8 mouse cellular contexts compared by ENCODE assay signal in the genomic region with DNA sequence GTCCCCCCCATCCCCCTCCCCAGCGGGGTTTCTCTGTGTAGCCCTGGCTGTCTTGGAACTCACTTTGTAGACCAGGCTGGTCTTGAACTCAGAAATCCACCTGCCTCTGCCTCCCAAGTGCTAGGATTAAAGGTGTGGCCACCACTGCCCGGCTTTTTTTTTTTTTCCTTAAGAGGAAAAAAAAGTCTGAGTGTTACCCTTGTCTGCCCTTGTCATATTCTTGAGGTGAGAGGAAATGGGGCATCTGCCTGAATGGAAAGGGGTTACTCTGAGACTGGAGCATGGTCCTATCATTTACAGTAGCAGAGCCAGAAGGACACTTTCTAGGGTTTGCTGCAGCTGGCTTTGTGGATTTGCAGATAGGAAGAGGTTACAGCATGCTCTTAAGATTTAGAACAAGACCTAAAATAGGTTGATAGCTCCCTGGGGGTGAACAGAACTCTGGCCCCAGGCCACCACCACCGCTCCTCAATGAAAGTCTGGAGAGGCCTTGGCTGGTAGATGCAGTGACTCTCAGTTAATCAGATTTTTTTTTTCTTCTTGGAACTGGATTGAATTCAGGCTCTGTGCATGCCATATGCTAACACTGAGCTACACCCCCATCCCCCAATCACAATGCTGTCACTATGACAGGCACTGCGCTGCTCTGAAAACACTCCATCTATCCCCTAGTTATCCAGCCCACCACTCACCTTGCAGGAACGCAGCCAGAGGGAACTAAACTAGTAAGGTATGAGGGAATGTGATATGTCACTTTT. TPM values are rescaled to one million over a fixed set of nuclear protein-coding genes. Genes with fewer than 3 reads are reported as not detected.
DNase-seq lines count a peak whose midpoint lies in the region; ATAC-seq lines count a peak whose summit lies in the region.

No protein-coding gene starts in this region.

- H3K36me3 ChIP-seq in forebrain, embryonic 15.5 days, result no peaks in the 10 kb centered on the region

- peak; percentile 58 for ATAC-seq in forebrain, embryonic 15.5 days (replicated peaks)

- no peaks in the 10 kb centered on the region for H3K9me3 ChIP-seq in forebrain, embryonic 15.5 days

- peak; percentile 95 for DNase-seq in heart, adult 11 months
- no peak for DNase-seq in heart, postnatal 4 days
- peak; percentile 68 for DNase-seq in R1 (ENCODE audit: low read depth, low spot score)
- DNase-seq in layer of hippocampus, postnatal 14 days (ENCODE audit: low spot score in 2 of 2), result peak; percentile 41 to 75
- no peak for DNase-seq in thymus, postnatal 4 days
- DNase-seq in urinary bladder, postnatal 25 days (ENCODE audit: low spot score), result no peak
- DNase-seq in thymus, postnatal 25 days, result no peak

- no peak overlapping the region for H3K9ac ChIP-seq in forebrain, embryonic 15.5 days (replicated peaks)

- no peaks in the 10 kb centered on the region for H3K27me3 ChIP-seq in forebrain, embryonic 15.5 days

- peak overlapping the region; percentile 92 for H3K27ac ChIP-seq in forebrain, embryonic 15.5 days (replicated peaks)

- H3K4me2 ChIP-seq in forebrain, embryonic 15.5 days (replicated peaks), result peak overlapping the region; percentile 37; the same call in 1 of the 2 replicates

- 65% methylated on average over 4 of the region's 5 CpGs for WGBS in forebrain, embryonic 15.5 days

- H3K4me1 ChIP-seq in forebrain, embryonic 15.5 days, result peaks cover 55% of the 10 kb centered on the region

- H3K4me3 ChIP-seq in forebrain, embryonic 15.5 days, result no peak overlapping the region

RNA-seq across cellular contexts. Expression of a gene that starts 9.3 kb away (rescaled TPM):
- total RNA-seq in heart, postnatal 4 days (2021), result 10 to 100 TPM; 41.1 to 41.3 TPM
- polyA plus RNA-seq in forebrain, embryonic 15.5 days (2015; fragmentation: Nextera tagmentation; extraction: Ambion mirVana), result 97.3 and 105 TPM in 2 replicates
- total RNA-seq in layer of hippocampus, postnatal 14 days (2021), result 10 to 100 TPM; 26.1 to 33.6 TPM

RNA-seq across cellular contexts. Expression of a gene that starts 23.2 kb away (rescaled TPM):
- total RNA-seq in heart, postnatal 4 days (2021), result 100 to 1,000 TPM; 100 to 106 TPM
- polyA plus RNA-seq in forebrain, embryonic 15.5 days (2015; fragmentation: Nextera tagmentation; extraction: Ambion mirVana), result 920 and 926 TPM in 2 replicates
- 100 to 1,000 TPM; 703 to 790 TPM for total RNA-seq in layer of hippocampus, postnatal 14 days (2021)

Comparison
In these comparisons a context has a peak if more than half of its experiments do, and no peak if none do; other contexts are left out.
1. DNase-seq: peak in heart, adult 11 months (single experiment), R1 (single experiment) and layer of hippocampus, postnatal 14 days (2 of 2); none in heart, postnatal 4 days (single experiment), thymus, postnatal 4 days (single experiment), urinary bladder, postnatal 25 days (single experiment) and thymus, postnatal 25 days (single experiment).
2. RNA of a gene that starts 23.2 kb away (total RNA-seq): 703 to 790 TPM in layer of hippocampus, postnatal 14 days; 100 to 106 TPM in heart, postnatal 4 days; every median in the first group is over 4 times any median in the second.